Mouse (Mus musculus) liver, embryonic 16.5 days (tissue): ENCODE data around the gene Npas3. TPM values are rescaled to one million over a fixed set of nuclear protein-coding genes. Genes with fewer than 3 reads are reported as not detected.

Experiments
- ATAC-seq: fragments of 200-750 bp; cut with Nextera tagmentation; 2 replicates; pipeline ENCODE4 v1.8.0; 2017; ENCODE audit warnings: low read depth, mild to moderate bottlenecking, moderate number of reproducible peaks, moderate library complexity
- H3K27ac ChIP-seq: fragments of 300-500 bp; sonication (generic); 2 replicates; pipeline ENCODE4 v1.5.1; 2014; ENCODE audit warnings: mild to moderate bottlenecking, low read length
- H3K27me3 ChIP-seq: fragments of 300-500 bp; sonication (generic); 2 replicates; pipeline ENCODE4 v1.6.1; 2014; ENCODE audit warnings: low read depth, low read length, mixed read lengths; ENCODE audit not compliant: control insufficient read depth, insufficient read depth
- H3K36me3 ChIP-seq: fragments of 300-500 bp; sonication (generic); 2 replicates; pipeline ENCODE4 v1.6.1; 2014; ENCODE audit warnings: mild to moderate bottlenecking; ENCODE audit not compliant: control insufficient read depth, insufficient read depth
- H3K4me1 ChIP-seq: fragments of 300-500 bp; sonication (generic); 2 replicates; pipeline ENCODE4 v1.6.1; 2014; ENCODE audit warnings: low read depth, low read length, mixed read lengths; ENCODE audit not compliant: control insufficient read depth
- H3K4me2 ChIP-seq: fragments of 300-500 bp; sonication (generic); 2 replicates; pipeline ENCODE4 v1.6.1; 2014; ENCODE audit warnings: low read depth, low read length, mixed read lengths
- H3K4me3 ChIP-seq: fragments of 300-500 bp; sonication (generic); 2 replicates; pipeline ENCODE4 v1.5.1; 2014; ENCODE audit warnings: low read depth, mild to moderate bottlenecking, low read length
- H3K9ac ChIP-seq: fragments of 300-500 bp; sonication (generic); 2 replicates; pipeline ENCODE4 v1.6.1; 2014; ENCODE audit warnings: low read depth, low read length
- H3K9me3 ChIP-seq: fragments of 300-500 bp; sonication (generic); replicated peaks from 2 replicates; pipeline ENCODE4 v1.6.1; 2016; ENCODE audit warnings: low read length; ENCODE audit not compliant: control insufficient read depth
- WGBS: fragments of 180-500 bp; shearing (Covaris S2); extraction: QIAGEN DNeasy Blood & Tissue Kit; methylation state at CpG from one replicate; pipeline ENCODE4 v1.1.7; 2014; ENCODE audit not compliant: insufficient replicate concordance; 5-methylcytosine and 5-hydroxymethylcytosine counted together
- polyA plus RNA-seq: library from polyadenylated mRNA; unstranded; fragments of >200 nt; fragmentation: Nextera tagmentation; extraction: Ambion mirVana; gene quantifications from 2 replicates; pipeline ENCODE4 v1.2.1, GENCODE M21; 2015

Npas3 gene
- polyA plus RNA-seq, 1 experiment from 2014 or later, result 0.12 TPM

- H3K4me1 ChIP-seq, result peaks cover 2% of the 10 kb centered on the region; the same call in 1 of the 2 replicates
- ATAC-seq, result 0 out of 2 replicates have a peak, but pooled peaks have one; percentile 16
- no peaks in the 10 kb centered on the region for H3K9me3 ChIP-seq
- no peak overlapping the region for H3K9ac ChIP-seq
- peak overlapping the region; percentile 53 for H3K4me2 ChIP-seq
- no peaks in the 10 kb centered on the region for H3K36me3 ChIP-seq
- peaks cover 28% of the 10 kb centered on the region for H3K27me3 ChIP-seq
- no peak overlapping the region for H3K27ac ChIP-seq
- peak overlapping the region; percentile 35 for H3K4me3 ChIP-seq
- WGBS, result 6% methylated on average over 84 of the region's 84 CpGs
Measured at GRCm38 (mm10) chr12:54067886-54068756, 819.6 kb downstream of the Npas3 start.

GRCm38 (mm10) chr12:54068757-54069146, 820.3 kb downstream of the Npas3 start:
- Histone ChIP-seq H3K4me3 (no peak overlapping the region), H3K27ac (no peak overlapping the region), H3K36me3 (no peaks in the 10 kb centered on the region), H3K9ac (no peak overlapping the region), H3K9me3 (no peaks in the 10 kb centered on the region), H3K27me3 (peaks cover 28% of the 10 kb centered on the region), H3K4me1 (peaks cover 2% of the 10 kb centered on the region; the same call in 1 of the 2 replicates), H3K4me2 (no peak overlapping the region)
- WGBS, result 57% methylated on average over 27 of the region's 27 CpGs
- ATAC-seq, result no peak

GRCm38 (mm10) chr12:54074012-54074411, 825.5 kb downstream of the Npas3 start:
- Histone ChIP-seq H3K4me2 (no peak overlapping the region), H3K4me1 (no peaks in the 10 kb centered on the region), H3K36me3 (no peaks in the 10 kb centered on the region), H3K9me3 (no peaks in the 10 kb centered on the region), H3K27ac (no peak overlapping the region), H3K4me3 (no peak overlapping the region), H3K9ac (no peak overlapping the region), H3K27me3 (peaks cover 3% of the 10 kb centered on the region)
- WGBS, result 54% methylated on average over 2 of the region's 2 CpGs
- no peak for ATAC-seq

GRCm38 (mm10) chr12:54080996-54081395, 832.5 kb downstream of the Npas3 start:
- ATAC-seq, result no peak
- Histone ChIP-seq H3K27ac (no peak overlapping the region), H3K4me3 (no peak overlapping the region), H3K4me2 (no peak overlapping the region), H3K27me3 (no peaks in the 10 kb centered on the region), H3K36me3 (no peaks in the 10 kb centered on the region), H3K9ac (no peak overlapping the region), H3K4me1 (no peaks in the 10 kb centered on the region), H3K9me3 (no peaks in the 10 kb centered on the region)
- WGBS, result 76% methylated on average over 3 of the region's 3 CpGs

- no peaks in the 10 kb centered on the region for H3K27me3 ChIP-seq
- H3K27ac ChIP-seq, result no peak overlapping the region
- H3K4me2 ChIP-seq, result no peak overlapping the region
- no peaks in the 10 kb centered on the region for H3K9me3 ChIP-seq
- no peak for ATAC-seq
- H3K4me1 ChIP-seq, result no peaks in the 10 kb centered on the region
- WGBS, result 53% methylated on average over 8 of the region's 8 CpGs
- H3K4me3 ChIP-seq, result no peak overlapping the region
- H3K36me3 ChIP-seq, result no peaks in the 10 kb centered on the region
- no peak overlapping the region for H3K9ac ChIP-seq
Measured at GRCm38 (mm10) chr12:54093729-54094128, 845.3 kb downstream of the Npas3 start.

GRCm38 (mm10) chr12:54096492-54096891, 848.0 kb downstream of the Npas3 start:
- Histone ChIP-seq H3K27ac (no peak overlapping the region), H3K36me3 (no peaks in the 10 kb centered on the region), H3K9me3 (no peaks in the 10 kb centered on the region), H3K4me1 (no peaks in the 10 kb centered on the region), H3K4me3 (no peak overlapping the region), H3K27me3 (no peaks in the 10 kb centered on the region), H3K9ac (no peak overlapping the region), H3K4me2 (no peak overlapping the region)
- no peak for ATAC-seq
- 55% methylated on average over 2 of the region's 2 CpGs for WGBS

- no peaks in the 10 kb centered on the region for H3K9me3 ChIP-seq
- WGBS, result 60% methylated on average over 6 of the region's 6 CpGs
- no peak overlapping the region for H3K4me2 ChIP-seq
- no peaks in the 10 kb centered on the region for H3K4me1 ChIP-seq
- no peaks in the 10 kb centered on the region for H3K27me3 ChIP-seq
- H3K36me3 ChIP-seq, result no peaks in the 10 kb centered on the region
- no peak overlapping the region for H3K9ac ChIP-seq
- H3K27ac ChIP-seq, result no peak overlapping the region
- H3K4me3 ChIP-seq, result no peak overlapping the region
- no peak for ATAC-seq
Measured at GRCm38 (mm10) chr12:54098136-54098535, 849.7 kb downstream of the Npas3 start.

GRCm38 (mm10) chr12:54098785-54099184, 850.3 kb downstream of the Npas3 start:
- no peaks in the 10 kb centered on the region for H3K4me1 ChIP-seq
- ATAC-seq, result peak; percentile 37; the same call in 1 of the 2 replicates
- H3K27me3 ChIP-seq, result no peaks in the 10 kb centered on the region
- H3K36me3 ChIP-seq, result no peaks in the 10 kb centered on the region
- no peak overlapping the region for H3K27ac ChIP-seq
- H3K4me2 ChIP-seq, result no peak overlapping the region
- no peak overlapping the region for H3K9ac ChIP-seq
- WGBS, result 11% methylated on average over 6 of the region's 6 CpGs
- H3K9me3 ChIP-seq, result no peaks in the 10 kb centered on the region
- no peak overlapping the region for H3K4me3 ChIP-seq

- Histone ChIP-seq H3K36me3 (no peaks in the 10 kb centered on the region), H3K9me3 (no peaks in the 10 kb centered on the region), H3K27me3 (no peaks in the 10 kb centered on the region), H3K4me2 (no peak overlapping the region), H3K9ac (no peak overlapping the region), H3K4me1 (no peaks in the 10 kb centered on the region), H3K4me3 (no peak overlapping the region), H3K27ac (no peak overlapping the region)
- WGBS, result 78% methylated on average over 3 of the region's 3 CpGs
- no peak for ATAC-seq
Measured at GRCm38 (mm10) chr12:54099458-54099857, 851.0 kb downstream of the Npas3 start.
